Mouse (Mus musculus) cerebellum, adult 9-10 months (tissue): ENCODE results near the gene Tshz2.

ENCODE experiments used
- DNase-seq: peaks from one replicate; pipeline ENCODE4 v3.0.0; 2022

The Tshz2 gene

DNA sequence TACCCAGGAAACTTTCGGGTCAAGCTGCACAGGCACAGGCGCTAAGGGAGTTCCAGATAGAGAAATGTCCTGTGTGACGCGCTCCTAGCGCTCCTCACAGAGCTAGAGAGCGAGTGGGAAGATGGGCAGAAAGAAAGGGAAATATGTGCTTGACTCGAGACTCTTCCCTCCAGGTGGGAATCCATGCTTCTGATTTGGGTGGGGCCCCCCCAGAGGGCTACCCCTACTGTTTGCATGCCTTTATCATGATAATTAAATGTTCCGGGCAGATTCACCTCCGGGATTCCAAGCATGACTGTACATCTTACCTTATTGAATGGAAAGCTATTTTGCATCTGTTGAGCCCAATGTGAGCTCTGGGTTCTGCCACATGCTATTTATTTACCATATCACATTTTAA is 255.1 kb downstream of the Tshz2 start:
- no peak for DNase-seq

DNA sequence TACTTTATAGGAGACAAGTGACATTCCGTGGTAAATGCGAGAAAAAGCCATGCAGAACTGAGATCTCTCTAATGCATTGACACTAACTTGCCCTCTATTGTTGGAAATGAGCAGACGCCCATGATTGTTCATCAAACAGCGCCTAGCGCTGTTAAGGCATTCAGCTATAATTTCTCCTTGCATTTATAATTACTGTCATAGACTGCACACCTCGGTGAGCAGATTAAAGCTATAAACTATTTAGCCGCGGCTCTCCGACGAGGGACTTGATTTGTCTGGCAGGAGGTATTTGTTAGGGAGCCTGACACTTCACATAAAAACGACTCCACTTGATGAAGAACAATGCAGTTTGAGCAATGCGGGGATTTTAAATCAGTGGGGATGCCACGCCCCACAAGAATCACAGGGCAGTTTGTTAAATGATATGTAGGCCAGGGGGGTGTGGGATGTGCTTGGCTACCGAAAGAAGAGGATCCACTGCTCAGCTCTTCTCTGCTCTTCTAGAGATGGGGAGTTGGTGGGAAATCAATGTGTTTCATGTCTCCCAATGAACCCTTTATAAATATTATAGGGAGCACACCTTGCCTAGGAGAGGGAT is 259.7 kb downstream of the Tshz2 start:
- DNase-seq, result no peak

DNA sequence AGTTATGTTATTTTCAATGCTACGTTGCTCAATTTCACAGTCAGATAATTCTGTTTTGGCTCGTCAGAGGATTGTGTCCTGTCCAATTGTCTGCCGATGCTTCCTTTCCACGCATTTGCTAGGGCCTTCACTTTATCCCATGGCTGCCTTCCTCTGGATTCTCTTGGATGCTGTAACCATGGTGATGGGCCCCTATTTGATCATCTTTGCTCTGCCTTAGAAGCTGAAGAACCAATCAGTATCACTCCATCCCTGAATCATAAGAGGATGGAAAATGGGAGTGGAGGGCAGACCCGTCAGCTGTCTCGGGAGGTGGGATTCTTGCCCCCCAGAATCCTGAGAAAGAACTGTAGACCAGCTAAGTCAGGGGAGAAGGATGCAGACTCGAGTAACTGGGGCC is 270.1 kb downstream of the Tshz2 start:
- DNase-seq, result no peak

DNA sequence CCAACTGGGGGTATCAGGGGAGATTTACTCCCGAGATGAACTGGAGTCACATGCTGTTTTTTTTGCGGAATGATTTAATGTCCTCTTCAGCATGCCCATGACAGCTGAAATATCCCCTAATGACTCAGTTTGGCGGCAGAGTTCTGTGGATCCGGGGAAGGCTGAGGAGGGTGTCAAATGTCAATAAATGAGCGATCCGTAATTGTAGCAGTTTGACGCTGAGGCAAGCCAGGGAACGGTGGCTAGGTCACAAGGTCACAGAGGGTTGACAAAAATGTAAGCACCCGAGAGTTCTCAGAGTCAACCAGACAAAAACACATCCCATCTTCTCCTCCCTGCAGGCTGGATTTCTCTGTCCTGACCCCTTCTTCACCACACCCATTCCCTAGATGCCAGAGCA is 273.6 kb downstream of the Tshz2 start:
- DNase-seq, result no peak

DNA sequence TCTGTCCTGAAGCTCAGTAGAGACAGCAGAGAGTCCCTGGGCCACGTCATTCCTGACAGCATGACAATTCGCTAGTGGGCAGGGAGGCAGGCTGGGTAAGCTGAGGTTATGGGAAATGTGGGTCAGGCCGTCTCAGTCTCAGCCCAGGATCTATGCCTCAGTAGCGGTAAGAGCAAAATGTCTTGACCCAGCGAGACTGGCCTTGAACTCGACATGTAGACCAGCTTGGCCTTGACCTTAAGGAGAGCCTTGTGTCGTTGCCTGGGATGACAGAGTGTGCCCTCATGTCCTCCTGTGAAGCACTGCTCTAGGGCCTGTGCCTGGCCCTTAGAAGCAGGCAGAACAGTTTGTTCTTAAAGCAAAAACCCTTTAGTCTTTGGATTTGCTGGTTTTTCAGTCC is 275.2 kb downstream of the Tshz2 start:
- DNase-seq, result no peak

DNA sequence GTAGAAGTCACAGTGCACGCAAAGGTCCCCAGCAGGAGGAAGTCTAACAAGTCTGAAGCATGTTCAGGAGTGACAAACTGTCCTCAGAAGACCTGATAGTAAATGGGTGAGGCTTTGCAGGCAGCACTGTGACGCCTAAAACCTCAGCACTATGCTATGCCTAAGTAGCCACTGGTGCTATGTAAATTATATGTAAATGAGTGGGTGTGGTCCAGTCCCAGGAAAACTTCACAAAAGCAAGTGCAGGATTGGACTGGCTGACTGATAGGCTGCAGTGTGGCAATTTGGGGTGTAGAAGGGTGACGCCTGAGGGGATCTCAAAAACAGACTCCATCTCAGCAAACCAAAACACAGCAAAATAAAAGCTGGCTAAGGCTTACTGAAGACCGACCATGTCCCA is 277.8 kb downstream of the Tshz2 start:
- no peak for DNase-seq

DNA sequence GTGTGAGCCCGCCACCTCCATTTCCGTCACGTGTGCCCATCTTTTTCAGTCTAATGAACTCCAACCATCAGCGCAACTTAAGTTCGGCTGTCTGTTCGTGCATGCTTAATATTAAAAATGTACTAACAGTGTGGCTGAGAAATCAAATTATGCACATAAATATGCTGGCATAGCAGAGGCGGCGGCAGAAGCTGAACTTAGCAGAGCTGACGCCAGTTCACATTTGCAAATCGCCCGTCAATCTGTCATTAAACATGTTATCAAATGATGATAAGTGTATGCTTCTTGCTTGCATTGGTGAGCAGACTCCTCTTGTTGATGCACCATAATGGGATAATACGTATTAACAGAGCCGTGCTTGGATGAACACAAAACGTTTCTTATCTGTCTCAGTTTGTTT is 280.0 kb downstream of the Tshz2 start:
- DNase-seq, result no peak

DNA sequence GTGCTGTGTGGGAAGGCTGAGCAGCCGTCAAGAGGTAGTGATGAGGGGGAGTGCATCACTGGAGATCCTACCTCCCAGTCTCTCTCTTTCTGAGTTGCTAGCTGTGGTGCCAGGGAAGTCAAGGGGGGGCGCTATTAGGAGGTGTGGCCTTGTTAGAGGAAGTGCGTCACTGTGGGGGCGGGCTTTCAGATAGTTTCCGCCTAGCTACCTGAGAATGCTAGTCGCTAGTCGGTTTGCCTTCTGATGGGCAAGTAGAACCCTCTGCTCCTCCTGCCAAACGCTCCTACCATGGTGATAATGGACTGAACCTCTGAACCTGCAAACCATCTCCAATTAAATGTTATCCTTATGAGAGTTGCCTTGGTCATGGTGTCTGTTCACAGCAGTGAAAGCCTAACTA is 282.1 kb downstream of the Tshz2 start:
- peak; percentile 6 for DNase-seq

DNA sequence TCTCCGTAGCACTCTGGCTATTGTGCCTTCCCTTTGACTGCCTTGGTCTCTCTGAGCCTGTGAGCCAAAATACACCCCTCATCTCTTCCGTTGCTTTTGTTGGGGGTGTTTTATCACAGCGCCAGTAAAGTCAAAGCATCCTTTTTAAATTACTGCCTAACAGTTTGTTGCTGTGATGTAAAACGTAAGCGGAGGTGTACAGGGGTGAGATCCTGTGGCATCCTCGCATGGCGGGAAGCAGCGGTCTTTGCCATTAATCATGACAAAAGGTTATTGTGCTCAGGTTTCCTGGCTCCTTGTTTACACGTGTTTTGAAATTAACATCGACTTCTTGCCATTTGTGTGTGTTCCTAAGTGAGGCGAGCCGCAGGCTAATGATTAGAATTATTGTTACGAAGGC is 282.5 kb downstream of the Tshz2 start:
- DNase-seq, result no peak

DNA sequence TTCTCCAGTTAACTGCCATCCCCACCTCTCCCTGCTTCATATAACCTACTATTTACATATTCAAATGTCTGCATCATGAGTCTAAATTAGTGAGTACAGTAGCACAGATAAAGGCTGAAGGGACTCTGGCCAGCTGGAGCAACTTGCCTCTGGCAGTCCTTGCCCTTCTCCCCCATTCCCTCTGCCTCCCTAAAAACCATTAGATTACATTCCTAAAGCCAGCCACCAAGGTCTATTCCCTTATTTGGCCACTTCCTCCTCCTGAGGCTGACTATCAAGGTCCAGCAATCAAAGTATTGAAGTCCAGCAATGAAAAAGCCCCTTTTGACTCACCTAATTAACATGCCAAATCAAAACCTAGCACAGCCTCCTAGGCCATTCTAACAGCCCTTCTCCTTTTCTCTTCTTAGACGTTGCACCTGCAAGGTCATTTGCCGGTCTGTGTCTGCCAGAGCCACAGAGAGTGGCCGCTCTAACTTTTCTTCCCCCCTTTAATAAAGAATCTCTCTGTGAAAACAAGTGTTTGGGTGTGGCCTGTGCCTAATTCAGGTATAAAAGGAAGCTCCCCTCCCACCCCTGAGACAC is 286.4 kb downstream of the Tshz2 start:
- no peak for DNase-seq

DNA sequence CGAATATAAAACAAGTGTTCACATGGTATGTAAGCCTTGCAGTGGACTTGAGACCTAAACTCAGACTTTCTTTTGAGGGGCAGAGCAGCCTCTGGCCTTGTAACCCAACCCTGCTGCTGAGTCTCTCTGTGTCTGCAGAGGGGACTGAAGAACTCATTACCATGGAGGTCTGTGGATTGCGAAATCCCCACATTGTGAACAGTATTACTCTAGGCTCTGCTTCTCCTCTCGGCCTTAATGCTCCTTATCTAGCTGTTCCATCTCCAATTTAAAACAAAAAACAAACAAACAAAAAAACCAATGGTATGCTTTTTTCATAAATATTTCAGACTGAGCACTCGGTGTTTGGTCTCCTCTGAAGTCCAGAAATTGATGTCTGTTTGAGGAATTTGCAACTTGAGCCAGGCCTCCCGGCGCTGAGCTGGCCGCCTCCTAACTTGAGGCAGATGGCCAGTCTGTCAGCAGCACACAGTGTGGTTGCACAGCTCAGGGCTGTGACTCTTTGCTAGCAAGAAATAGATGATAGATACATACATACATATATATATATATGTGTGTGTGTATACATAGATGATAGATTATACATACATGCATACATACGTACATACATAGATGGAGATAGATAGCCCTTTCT is 291.5 kb downstream of the Tshz2 start:
- no peak for DNase-seq

DNA sequence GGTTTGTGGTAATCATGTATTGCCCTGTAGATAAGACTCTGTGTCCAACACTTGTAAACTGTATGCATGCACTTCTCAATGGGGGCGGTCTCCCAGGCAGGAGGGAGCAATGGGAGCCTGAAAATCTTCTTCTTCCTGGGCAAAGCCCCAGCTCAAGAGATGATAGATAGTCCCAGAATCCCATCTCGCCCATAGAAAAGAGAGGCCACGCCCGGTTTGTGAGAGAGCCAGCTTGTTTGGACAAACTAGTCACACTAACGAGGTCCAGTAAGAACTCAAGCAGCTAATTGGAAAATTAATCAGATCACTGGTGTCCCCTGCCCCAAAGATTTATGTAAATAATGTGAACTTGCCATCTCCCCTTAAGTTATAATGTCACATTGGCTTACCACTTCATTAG is 292.7 kb downstream of the Tshz2 start:
- no peak for DNase-seq

DNA sequence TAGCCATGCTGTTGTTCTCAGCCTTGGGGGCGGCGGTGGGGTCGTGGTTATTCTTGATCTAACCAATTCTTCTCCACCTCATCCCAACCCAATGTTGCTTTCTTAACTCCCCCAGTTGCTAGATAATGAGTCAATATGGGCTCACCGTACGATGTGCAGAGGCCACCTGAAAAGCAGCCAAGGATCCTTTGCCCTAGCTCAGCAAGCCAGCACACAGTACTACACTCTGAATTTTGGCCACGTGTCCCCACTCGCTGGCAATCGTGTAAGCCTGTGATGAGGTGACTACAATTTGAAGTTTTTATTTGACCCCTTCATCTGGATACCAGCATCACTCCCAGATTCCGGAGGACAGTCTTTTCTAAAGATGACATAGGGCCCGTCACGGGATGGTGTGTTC is 293.2 kb downstream of the Tshz2 start:
- DNase-seq, result no peak

DNA sequence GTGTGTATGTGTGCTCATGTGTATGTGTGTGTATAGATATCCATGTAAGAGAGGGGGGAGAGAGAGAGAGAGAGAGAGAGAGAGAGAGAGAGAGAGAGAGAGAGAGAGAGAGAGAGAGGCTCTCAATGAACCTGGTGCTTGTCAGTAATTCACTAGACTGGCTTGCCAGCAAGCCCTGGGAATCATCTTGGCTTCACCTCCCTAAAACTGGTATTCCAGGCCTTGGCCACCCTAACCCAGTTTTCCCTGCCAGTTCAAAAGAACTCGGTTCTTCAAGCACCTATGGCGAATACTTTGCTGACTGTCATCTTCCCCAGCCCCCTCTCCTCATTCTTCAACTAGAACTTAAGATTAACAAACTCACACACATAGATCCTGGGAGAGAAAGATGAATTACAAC is 294.6 kb downstream of the Tshz2 start:
- DNase-seq, result no peak

DNA sequence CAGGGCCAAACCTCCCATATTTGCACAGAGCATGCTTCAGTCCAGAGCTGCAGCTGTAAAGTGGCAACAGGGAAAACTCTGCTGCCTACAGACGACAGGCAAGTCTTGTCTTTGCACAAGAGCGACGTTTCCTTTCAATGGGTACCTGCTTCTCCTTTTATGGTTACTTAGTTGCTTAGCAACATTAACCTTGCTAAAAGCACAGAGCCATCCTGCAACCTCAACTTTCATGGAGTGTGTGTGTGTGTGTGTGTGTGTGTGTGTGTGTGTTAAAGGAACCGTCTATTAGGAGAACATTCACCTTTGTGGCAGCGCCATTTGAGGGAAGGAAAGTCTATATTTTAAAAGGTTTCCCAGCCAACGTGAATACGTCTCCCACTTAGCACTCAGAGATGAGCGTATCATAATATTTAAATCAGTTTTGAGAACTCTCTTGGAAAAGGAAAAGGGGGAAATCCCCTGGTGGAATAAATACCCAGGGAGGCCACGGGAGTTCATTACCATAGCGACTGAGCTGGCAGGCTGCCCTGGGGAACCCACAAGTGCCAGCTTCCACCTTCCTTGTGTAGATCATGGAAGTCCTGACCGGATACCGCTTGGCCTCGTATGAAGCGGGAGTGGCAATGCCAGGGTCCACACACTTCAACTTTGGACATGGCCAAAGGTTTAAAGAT is 295.8 kb downstream of the Tshz2 start:
- no peak for DNase-seq

DNA sequence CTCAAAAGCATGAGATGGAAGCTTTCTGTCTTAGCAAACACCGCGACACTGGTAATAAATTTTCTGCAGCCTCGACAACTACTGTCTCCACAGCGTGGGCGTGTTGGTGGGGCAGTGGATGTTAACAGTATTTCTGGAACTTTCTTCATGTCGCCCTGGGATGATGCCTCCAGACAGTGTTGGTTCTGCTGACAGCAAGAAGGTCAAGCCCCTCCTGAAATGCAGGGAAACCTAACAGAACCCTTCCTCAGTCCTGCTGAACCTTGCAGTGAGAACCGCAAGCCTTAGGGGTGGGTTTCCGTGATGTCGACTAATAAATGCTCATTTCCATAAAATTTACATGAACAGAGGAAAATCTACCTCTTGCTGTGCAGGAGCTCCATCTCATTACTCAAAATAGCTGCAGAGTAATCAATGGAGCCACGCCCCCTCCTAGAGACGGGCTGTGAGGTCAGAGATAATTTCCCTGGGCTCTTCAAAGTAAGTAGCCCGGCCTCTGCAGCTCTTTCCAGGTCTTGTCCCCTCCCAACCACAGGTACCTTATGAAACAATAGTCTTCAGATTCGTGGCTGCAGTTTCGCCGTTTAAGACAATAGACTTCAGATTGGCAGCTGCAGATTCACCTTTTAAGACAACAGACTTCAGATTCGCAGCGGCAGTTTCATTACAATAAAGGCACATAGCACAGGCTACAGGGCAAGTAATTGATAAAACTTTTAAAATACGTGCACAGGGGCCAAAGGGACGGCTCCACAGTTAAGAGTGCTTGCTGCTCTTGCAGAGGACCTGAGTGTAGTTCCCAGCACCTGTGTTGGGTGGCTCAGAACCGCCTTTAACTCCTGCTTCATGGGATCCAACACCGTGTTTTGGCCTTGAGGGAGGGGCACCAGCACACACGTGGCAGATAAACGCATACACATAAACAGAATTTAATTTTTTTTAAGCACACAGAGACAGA is 297.0 kb downstream of the Tshz2 start:
- DNase-seq, result peak; percentile 45

DNA sequence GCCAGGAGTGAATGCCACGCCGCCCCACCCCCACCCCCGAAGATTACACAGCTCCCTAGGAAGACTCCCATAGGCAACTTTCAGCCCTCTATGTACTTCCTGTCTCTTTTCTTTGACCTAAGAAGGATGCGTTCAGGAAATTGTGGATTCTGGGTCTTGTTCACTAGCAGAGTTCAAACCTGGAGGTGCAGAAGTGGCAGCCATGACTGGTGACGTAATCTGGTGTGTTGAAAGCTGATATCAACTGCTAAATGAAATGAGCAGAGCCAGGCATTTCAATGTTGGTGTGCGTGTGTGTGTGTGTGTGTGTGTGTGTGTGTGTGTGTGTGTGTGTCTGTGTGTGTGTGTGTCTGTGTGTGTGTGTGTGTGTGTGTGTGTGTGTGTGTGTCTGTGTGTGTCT is 302.8 kb downstream of the Tshz2 start:
- DNase-seq, result no peak

DNA sequence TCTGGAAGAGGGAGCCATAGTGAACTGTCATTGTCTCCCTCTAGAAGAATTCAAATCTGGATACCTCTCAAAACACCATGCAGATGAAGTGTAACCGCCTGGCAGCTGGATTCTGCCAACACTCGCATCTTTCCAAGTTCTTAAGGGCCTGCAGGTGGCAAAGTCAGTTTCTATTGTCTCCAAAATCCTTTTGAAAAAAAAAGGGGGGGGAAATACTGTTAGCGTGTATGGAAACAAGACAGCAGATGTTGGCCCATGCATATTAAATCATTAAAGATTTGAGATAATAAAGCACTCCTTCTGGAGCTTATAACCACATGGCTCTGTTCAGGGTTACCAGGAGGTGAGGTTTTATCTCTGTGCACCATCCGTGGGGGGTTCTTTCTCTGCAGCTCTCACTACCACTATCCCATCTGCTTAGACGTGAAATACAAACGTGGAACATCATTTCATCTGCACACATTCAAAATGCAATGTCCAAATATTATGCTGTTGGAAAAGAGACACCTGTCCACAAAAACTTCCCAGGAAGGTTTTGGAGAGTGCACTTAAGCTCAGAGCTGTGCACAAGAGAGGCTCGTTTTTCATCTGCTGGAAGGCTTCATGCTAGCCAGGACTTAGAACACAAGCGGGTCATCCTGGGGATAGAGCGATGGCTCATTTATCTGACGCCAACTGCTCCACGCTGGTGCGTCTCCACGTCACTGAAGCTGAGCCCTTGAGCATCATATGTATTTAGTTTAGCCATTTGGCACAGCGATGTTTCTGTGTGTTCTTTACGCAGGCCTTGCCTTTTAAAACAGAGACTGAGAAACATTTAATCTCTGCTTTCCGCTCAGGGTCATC is 307.7 kb downstream of the Tshz2 start:
- DNase-seq, result no peak

DNA sequence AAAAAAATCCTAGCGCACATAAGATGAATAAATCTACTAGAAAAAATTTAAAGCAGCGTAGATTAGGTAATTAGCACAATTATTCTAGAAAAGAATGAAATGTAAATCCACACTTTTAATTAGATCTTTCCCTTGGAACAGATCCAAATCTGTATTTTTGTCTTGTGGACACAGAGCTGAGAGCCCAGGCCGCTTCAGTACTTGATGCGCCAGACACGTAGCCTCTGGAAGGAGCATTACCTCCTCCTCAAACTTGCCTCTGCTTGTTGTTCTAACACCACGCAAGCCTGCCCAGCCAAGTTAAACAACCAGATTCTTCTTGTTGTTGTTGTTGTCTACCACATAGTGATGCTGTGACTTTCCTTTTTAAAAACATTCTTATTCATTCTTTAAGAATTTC is 310.9 kb downstream of the Tshz2 start:
- no peak for DNase-seq

DNA sequence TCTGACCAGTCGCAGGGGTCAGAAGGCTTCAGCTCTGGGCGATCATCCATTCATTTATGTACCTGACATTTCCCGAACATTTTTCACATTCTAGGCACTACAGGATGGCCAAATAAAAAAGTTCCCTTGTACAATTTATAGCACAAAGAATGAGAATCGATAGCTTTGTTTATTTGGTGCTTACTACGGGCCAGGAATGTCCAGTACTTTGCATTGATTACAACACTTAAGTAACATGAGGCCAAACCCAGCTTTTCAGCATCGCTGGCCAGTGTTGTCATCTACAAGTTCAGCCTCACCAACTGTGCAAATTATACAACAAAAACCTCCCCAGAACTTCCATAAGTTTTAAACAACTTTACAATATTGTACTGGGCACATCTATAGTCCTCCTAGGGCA is 315.3 kb downstream of the Tshz2 start:
- no peak for DNase-seq

DNA sequence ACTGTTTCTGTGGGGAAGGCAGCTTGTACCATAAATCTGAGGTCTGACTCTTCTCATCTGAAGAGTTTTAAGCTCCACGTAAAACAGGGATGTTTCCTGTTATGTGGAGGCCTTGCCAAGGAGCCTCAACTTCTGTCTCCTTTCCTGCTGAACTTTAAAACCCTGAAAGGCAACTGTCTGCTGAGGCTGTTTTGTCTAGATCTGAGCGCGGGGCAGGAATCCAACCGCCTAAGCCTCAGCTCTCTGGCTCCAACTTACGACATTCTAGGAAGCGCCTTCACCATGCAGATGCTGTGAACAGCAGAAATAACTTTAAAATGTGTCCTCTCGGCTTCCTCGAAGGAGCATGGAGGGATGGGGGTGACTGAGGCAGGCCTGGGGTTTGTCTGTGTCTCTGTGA is 318.2 kb downstream of the Tshz2 start:
- no peak for DNase-seq

DNA sequence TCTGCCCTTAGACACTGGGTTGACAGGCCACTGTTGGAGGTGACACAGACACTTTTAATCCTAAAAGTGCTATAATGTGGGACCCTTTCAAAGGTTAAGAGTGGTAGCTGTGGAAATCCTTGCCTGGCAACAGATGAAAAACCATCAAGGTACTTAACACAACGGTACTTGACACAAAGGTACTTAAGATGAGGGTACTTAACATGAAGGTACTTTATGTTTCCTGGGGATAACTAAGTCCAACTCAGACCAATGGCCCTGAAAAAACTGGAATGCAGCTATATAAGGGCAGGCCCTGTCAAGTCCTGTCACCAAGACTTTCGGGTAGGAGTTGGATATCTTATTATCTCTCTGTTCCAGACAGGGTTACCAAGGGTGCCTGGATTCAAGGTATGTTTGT is 320.2 kb downstream of the Tshz2 start:
- no peak for DNase-seq
